Mouse (Mus musculus): Measurements from ENCODE around the gene Ms4a15.
A peak's percentile ranks its signal among the peaks of the same experiment; 100 is the strongest.

Ms4a15 gene

GRCm38 (mm10) chr19:10959978-10960346 is 33.1 kb downstream of the Ms4a15 start:
- DNase-seq (ENCODE audit: low read depth, low spot score): no peak

GRCm38 (mm10) chr19:10959085-10959977 is 33.7 kb downstream of the Ms4a15 start:
- peak; percentile 87 for DNase-seq (ENCODE audit: low read depth, low spot score)

- DNase-seq (ENCODE audit: low read depth, low spot score): peak; percentile 85
Measured at GRCm38 (mm10) chr19:10952021-10952939, 40.8 kb downstream of the Ms4a15 start.

- no peak for DNase-seq (ENCODE audit: low read depth, low spot score)
Measured at GRCm38 (mm10) chr19:10949558-10949957, 43.5 kb downstream of the Ms4a15 start.

GRCm38 (mm10) chr19:10949112-10949511 is 43.9 kb downstream of the Ms4a15 start, which contains the start of gene Ccdc86:
TSS of gene Ccdc86 (minus strand) at chr19:10949266.
- peak; percentile 100 for DNase-seq (ENCODE audit: low read depth, low spot score)

GRCm38 (mm10) chr19:10948416-10948815 is 44.6 kb downstream of the Ms4a15 start:
- no peak for DNase-seq (ENCODE audit: low read depth, low spot score)

GRCm38 (mm10) chr19:10947219-10947618 is 45.8 kb downstream of the Ms4a15 start:
- DNase-seq (ENCODE audit: low read depth, low spot score): no peak

GRCm38 (mm10) chr19:10946506-10946905 is 46.5 kb downstream of the Ms4a15 start:
- no peak for DNase-seq (ENCODE audit: low read depth, low spot score)

- no peak for DNase-seq (ENCODE audit: low read depth, low spot score)
Measured at GRCm38 (mm10) chr19:10943955-10944354, 49.1 kb downstream of the Ms4a15 start.

- DNase-seq (ENCODE audit: low read depth, low spot score): no peak
Measured at GRCm38 (mm10) chr19:10940801-10941457, 52.1 kb downstream of the Ms4a15 start.

GRCm38 (mm10) chr19:10940097-10940800 is 52.8 kb downstream of the Ms4a15 start:
- DNase-seq (ENCODE audit: low read depth, low spot score): no peak

- no peak for DNase-seq (ENCODE audit: low read depth, low spot score)
Measured at GRCm38 (mm10) chr19:10938771-10939170, 54.3 kb downstream of the Ms4a15 start.

GRCm38 (mm10) chr19:10937110-10937563 is 55.9 kb downstream of the Ms4a15 start, which contains the start of gene Ptgdr2:
TSS of gene Ptgdr2 (plus strand) at chr19:10937160.
- DNase-seq (ENCODE audit: low read depth, low spot score): no peak

- DNase-seq (ENCODE audit: low read depth, low spot score): no peak
Measured at GRCm38 (mm10) chr19:10936077-10936476, 57.0 kb downstream of the Ms4a15 start.

- DNase-seq (ENCODE audit: low read depth, low spot score): no peak
Measured at GRCm38 (mm10) chr19:10935029-10935428, 58.0 kb downstream of the Ms4a15 start.

GRCm38 (mm10) chr19:10930641-10931040 is 62.4 kb downstream of the Ms4a15 start:
- no peak for DNase-seq (ENCODE audit: low read depth, low spot score)

Data from 3T3-L1 (cell line).